Mouse (Mus musculus): ENCODE measurements around the gene Dnm3.

- TF ChIP-seq USF1 (IDR thresholded peaks at IDR 0.05; ENCODE audit: low read depth) (no peak), CTCF (IDR thresholded peaks at IDR 0.05; ENCODE audit: control insufficient read depth, insufficient read depth, insufficient read length) (no peak), MAX (IDR thresholded peaks at IDR 0.05) (no peak), MYOD1 (IDR thresholded peaks at IDR 0.05; ENCODE audit: control insufficient read depth, insufficient read length, low read depth) (no peak), CEBPB (IDR thresholded peaks at IDR 0.05; ENCODE audit: low read depth) (no peak), MYOG (IDR thresholded peaks at IDR 0.05; ENCODE audit: control insufficient read depth, extremely low read depth, insufficient read length) (no peak), FOSL1 (IDR thresholded peaks at IDR 0.05; ENCODE audit: insufficient read depth, low read length, poor library complexity, severe bottlenecking) (no peak)
These were observed 469.6 kb downstream of the Dnm3 start for GRCm38 (mm10) chr1:162008208-162008607.

Data from C2C12 (cell line).